Mouse (Mus musculus): ENCODE data around the gene Cops4. TPM values are rescaled to one million over a fixed set of nuclear protein-coding genes. Genes with fewer than 3 reads are reported as not detected.

Gene Cops4
- polyA plus RNA-seq, 1 experiment from 2014 or later: 170 TPM

DNA sequence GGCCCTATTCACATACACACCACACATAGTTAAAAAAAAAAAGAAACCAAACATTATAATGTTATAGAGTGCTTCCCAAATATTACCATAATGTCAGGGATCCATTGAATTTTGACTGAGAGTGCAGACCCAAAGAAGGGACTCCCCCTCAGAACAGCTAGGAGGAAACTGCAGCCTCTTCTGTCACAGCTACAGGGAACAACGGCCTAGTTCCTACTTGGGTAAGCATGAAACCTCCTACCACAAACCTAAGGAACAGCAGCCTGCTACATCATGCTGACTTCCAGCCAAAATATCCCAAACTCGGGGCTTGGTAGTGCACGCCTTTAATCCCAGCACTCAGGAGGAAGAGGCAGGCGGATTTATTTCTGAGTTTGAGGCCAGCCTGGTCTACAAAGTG is 31.2 kb downstream of the Cops4 start:
- Histone ChIP-seq H3K27ac (no peak overlapping the region), H3K4me2 (no peak overlapping the region), H3K27me3 (replicated peaks) (no peaks in the 10 kb centered on the region), H3K9ac (no peak overlapping the region), H3K4me3 (no peak overlapping the region), H3K4me1 (no peaks in the 10 kb centered on the region), H3K36me3 (replicated peaks) (peaks cover 36% of the 10 kb centered on the region), H3K9me3 (no peaks in the 10 kb centered on the region)
- ATAC-seq (replicated peaks): no peak
- 92% methylated on average over 4 of the region's 4 CpGs for WGBS

DNA sequence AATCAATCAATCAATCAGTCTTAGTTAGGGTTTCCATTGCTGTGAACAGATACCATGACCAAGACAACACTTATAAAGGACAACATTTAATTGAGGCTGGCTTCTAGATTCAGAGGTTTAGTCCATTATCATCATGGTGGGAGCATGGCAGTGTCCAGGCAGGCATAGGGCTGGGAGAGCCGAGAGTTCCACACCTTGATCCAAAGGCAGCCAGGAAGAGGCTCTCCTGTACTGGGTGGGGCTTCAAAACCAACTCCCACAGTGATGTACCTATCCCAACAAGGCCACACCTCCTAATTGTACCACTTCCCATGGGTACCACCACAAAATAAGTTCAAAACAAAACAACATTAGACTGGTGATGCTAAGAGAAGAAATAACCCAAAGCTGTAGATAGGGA is 32.0 kb downstream of the Cops4 start:
- Histone ChIP-seq H3K27ac (no peak overlapping the region), H3K27me3 (replicated peaks) (no peaks in the 10 kb centered on the region), H3K4me2 (no peak overlapping the region), H3K36me3 (replicated peaks) (peaks cover 28% of the 10 kb centered on the region), H3K4me3 (no peak overlapping the region), H3K4me1 (no peaks in the 10 kb centered on the region), H3K9ac (no peak overlapping the region), H3K9me3 (no peaks in the 10 kb centered on the region)
- 100% methylated on average over 1 of the region's 1 CpGs for WGBS
- no peak for ATAC-seq (replicated peaks)

- ATAC-seq (replicated peaks): no peak
- Histone ChIP-seq H3K4me3 (no peak overlapping the region), H3K9ac (no peak overlapping the region), H3K4me2 (no peak overlapping the region), H3K27ac (no peak overlapping the region), H3K9me3 (no peaks in the 10 kb centered on the region), H3K27me3 (replicated peaks) (no peaks in the 10 kb centered on the region), H3K36me3 (replicated peaks) (peaks cover 22% of the 10 kb centered on the region; the same call in 1 of the 2 replicates), H3K4me1 (no peaks in the 10 kb centered on the region)
- WGBS: 64% methylated on average over 2 of the region's 2 CpGs
Observed at GRCm38 (mm10) chr5:100551952-100552351, 33.8 kb downstream of the Cops4 start.

- 57% methylated on average over 8 of the region's 8 CpGs for WGBS
- Histone ChIP-seq H3K36me3 (replicated peaks) (peaks cover 15% of the 10 kb centered on the region; the same call in 1 of the 2 replicates), H3K9ac (no peak overlapping the region), H3K9me3 (no peaks in the 10 kb centered on the region), H3K27me3 (replicated peaks) (no peaks in the 10 kb centered on the region), H3K4me1 (no peaks in the 10 kb centered on the region), H3K27ac (no peak overlapping the region), H3K4me2 (no peak overlapping the region), H3K4me3 (no peak overlapping the region)
- ATAC-seq (replicated peaks): no peak
Observed at GRCm38 (mm10) chr5:100553426-100553825, 35.3 kb downstream of the Cops4 start.

DNA sequence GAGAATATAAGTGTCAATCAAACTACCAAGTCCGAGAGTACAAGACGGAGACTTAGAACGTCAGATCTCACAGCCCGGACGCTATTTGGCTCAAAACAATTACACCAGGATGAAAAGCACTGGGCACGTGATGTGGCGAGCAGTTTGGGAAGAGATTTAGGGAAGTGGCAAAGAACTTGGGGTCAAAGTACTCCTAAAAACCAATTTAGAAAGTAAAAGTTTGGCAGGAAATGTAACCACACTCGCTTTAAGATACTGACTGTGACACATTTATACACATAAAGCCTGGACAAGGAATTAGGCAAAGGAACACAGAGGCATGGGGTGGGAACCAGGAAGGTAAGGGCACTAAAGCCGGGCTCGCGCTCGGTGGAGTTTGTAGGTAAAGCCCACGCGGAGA is 38.9 kb downstream of the Cops4 start:
- no peak overlapping the region for H3K27ac ChIP-seq
- H3K4me2 ChIP-seq: no peak overlapping the region
- 87% methylated on average over 14 of the region's 14 CpGs for WGBS
- no peaks in the 10 kb centered on the region for H3K36me3 ChIP-seq (replicated peaks)
- no peak overlapping the region for H3K4me3 ChIP-seq
- H3K4me1 ChIP-seq: no peaks in the 10 kb centered on the region
- no peaks in the 10 kb centered on the region for H3K9me3 ChIP-seq
- no peak for ATAC-seq (replicated peaks)
- no peaks in the 10 kb centered on the region for H3K27me3 ChIP-seq (replicated peaks)
- no peak overlapping the region for H3K9ac ChIP-seq

- no peaks in the 10 kb centered on the region for H3K4me1 ChIP-seq
- no peaks in the 10 kb centered on the region for H3K9me3 ChIP-seq
- H3K27me3 ChIP-seq (replicated peaks): no peaks in the 10 kb centered on the region
- H3K4me3 ChIP-seq: no peak overlapping the region
- H3K9ac ChIP-seq: no peak overlapping the region
- no peak overlapping the region for H3K4me2 ChIP-seq
- WGBS: 74% methylated on average over 9 of the region's 9 CpGs
- H3K27ac ChIP-seq: no peak overlapping the region
- no peaks in the 10 kb centered on the region for H3K36me3 ChIP-seq (replicated peaks)
- ATAC-seq (replicated peaks): no peak
Observed at GRCm38 (mm10) chr5:100557537-100557936, 39.4 kb downstream of the Cops4 start.

DNA sequence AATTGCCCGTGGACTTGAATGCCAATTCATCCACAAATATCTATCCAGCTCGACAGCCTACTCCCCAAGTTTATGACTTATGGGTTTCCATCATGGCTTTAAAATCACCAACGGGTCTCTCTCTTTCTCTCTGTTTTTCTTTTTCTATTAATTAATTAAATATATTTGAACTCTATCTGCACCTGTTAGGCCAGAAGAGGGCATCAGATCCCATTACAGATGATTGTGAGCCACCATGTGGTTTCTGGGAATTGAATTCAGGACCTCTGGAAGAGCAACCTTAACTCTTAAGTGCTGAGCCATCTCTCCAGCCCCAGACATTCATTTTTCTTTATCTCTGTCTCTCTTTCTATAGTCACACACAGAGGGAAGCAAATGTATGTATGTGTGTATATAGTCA is 40.7 kb downstream of the Cops4 start:
- 83% methylated on average over 3 of the region's 3 CpGs for WGBS
- H3K9ac ChIP-seq: no peak overlapping the region
- no peak for ATAC-seq (replicated peaks)

GRCm38 (mm10) chr5:100559357-100559756 is 41.2 kb downstream of the Cops4 start:
- H3K4me2 ChIP-seq: no peak overlapping the region
- no peak overlapping the region for H3K4me3 ChIP-seq
- no peaks in the 10 kb centered on the region for H3K9me3 ChIP-seq
- 96% methylated on average over 7 of the region's 7 CpGs for WGBS
- H3K36me3 ChIP-seq (replicated peaks): no peaks in the 10 kb centered on the region
- no peak overlapping the region for H3K9ac ChIP-seq
- H3K4me1 ChIP-seq: no peaks in the 10 kb centered on the region
- H3K27ac ChIP-seq: no peak overlapping the region
- no peak for ATAC-seq (replicated peaks)
- no peaks in the 10 kb centered on the region for H3K27me3 ChIP-seq (replicated peaks)

More for the DNA sequence above, 40.7 kb downstream of the Cops4 start:
- no peaks in the 10 kb centered on the region for H3K27me3 ChIP-seq (replicated peaks)
- H3K4me2 ChIP-seq: no peak overlapping the region
- no peaks in the 10 kb centered on the region for H3K4me1 ChIP-seq
- H3K27ac ChIP-seq: no peak overlapping the region
- no peaks in the 10 kb centered on the region for H3K36me3 ChIP-seq (replicated peaks)
- no peak overlapping the region for H3K4me3 ChIP-seq
- no peaks in the 10 kb centered on the region for H3K9me3 ChIP-seq

- Histone ChIP-seq H3K36me3 (replicated peaks) (no peaks in the 10 kb centered on the region), H3K9ac (no peak overlapping the region), H3K4me3 (no peak overlapping the region), H3K27me3 (replicated peaks) (no peaks in the 10 kb centered on the region), H3K4me1 (no peaks in the 10 kb centered on the region), H3K4me2 (no peak overlapping the region), H3K9me3 (no peaks in the 10 kb centered on the region), H3K27ac (no peak overlapping the region)
- no peak for ATAC-seq (replicated peaks)
- WGBS: 86% methylated on average over 9 of the region's 9 CpGs
Observed at GRCm38 (mm10) chr5:100562702-100563101, 44.6 kb downstream of the Cops4 start.

- Histone ChIP-seq H3K9me3 (no peaks in the 10 kb centered on the region), H3K4me1 (no peaks in the 10 kb centered on the region), H3K27ac (no peak overlapping the region), H3K4me3 (no peak overlapping the region), H3K4me2 (no peak overlapping the region), H3K36me3 (replicated peaks) (no peaks in the 10 kb centered on the region), H3K27me3 (replicated peaks) (no peaks in the 10 kb centered on the region), H3K9ac (no peak overlapping the region)
- no peak for ATAC-seq (replicated peaks)
- WGBS: 77% methylated on average over 2 of the region's 2 CpGs
Observed at GRCm38 (mm10) chr5:100566798-100567197, 48.7 kb downstream of the Cops4 start.

DNA sequence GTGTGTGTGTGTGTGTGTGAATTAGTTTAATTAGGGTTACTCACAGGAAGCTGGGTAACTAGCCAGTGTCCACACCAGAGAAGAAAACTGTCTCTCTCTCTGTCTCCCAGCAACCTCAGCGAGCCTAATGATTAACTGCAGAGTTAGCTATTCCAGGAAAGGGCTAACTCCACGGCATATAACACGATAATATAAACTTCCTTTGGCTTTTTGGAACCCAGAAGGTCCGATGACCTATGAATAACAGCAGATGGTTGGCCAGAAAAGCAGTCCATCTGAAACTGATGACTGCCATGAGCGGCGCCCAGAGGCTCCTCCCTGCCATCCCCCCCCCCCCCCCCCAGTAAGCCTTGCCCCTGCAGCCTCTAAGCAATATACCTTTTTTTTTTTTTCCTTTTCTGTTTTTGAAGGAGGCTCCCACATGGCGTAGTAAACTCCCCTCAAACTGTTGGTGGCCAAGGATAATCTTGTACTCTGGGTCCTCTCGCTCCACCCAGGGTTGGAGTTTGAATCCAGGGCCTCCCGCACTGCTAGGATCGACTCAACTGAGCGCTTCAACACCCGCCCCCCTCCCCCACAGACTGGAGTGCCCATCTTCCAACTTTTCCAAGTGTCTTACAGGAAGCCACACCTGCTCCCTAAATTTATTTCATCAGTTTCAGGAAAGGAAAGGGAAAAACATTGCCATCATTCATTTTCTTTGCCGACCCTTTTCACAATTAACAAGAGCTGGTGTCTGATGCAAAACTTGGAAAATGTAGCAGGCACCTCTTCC is 49.3 kb downstream of the Cops4 start:
- no peak for ATAC-seq (replicated peaks)
- no peaks in the 10 kb centered on the region for H3K4me1 ChIP-seq
- H3K36me3 ChIP-seq (replicated peaks): no peaks in the 10 kb centered on the region
- no peak overlapping the region for H3K27ac ChIP-seq
- 88% methylated on average over 13 of the region's 13 CpGs for WGBS
- H3K4me2 ChIP-seq: no peak overlapping the region
- H3K9me3 ChIP-seq: no peaks in the 10 kb centered on the region
- no peaks in the 10 kb centered on the region for H3K27me3 ChIP-seq (replicated peaks)
- no peak overlapping the region for H3K9ac ChIP-seq
- H3K4me3 ChIP-seq: no peak overlapping the region

DNA sequence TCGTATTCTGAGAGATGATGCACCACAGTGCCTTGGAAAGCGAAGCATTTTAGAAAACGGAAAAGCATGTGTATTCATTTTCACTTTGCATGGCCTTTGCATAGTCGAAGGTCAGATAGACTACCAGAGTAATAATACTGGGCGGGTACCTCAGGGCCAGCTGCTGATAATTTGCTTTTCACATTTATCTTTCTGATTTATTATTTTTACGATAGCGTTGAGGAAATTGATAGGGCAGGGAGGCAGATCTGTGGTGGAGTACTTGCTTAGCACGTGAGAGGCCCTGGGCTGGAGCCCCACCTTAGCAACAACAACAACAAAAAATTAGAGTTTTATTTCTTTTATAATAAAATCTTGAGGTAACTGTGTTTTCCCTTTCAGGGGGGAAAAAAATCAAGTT is 50.1 kb downstream of the Cops4 start:
- no peak for ATAC-seq (replicated peaks)
- H3K9me3 ChIP-seq: no peaks in the 10 kb centered on the region
- no peaks in the 10 kb centered on the region for H3K4me1 ChIP-seq
- no peak overlapping the region for H3K27ac ChIP-seq
- H3K4me2 ChIP-seq: no peak overlapping the region
- no peak overlapping the region for H3K4me3 ChIP-seq
- no peaks in the 10 kb centered on the region for H3K36me3 ChIP-seq (replicated peaks)
- WGBS: 91% methylated on average over 8 of the region's 8 CpGs
- no peaks in the 10 kb centered on the region for H3K27me3 ChIP-seq (replicated peaks)
- H3K9ac ChIP-seq: no peak overlapping the region

- no peak overlapping the region for H3K27ac ChIP-seq
- H3K27me3 ChIP-seq (replicated peaks): no peaks in the 10 kb centered on the region
- H3K9ac ChIP-seq: no peak overlapping the region
- H3K36me3 ChIP-seq (replicated peaks): no peaks in the 10 kb centered on the region
- H3K9me3 ChIP-seq: no peaks in the 10 kb centered on the region
- no peaks in the 10 kb centered on the region for H3K4me1 ChIP-seq
- ATAC-seq (replicated peaks): no peak
- WGBS: 90% methylated on average over 3 of the region's 3 CpGs
- no peak overlapping the region for H3K4me2 ChIP-seq
- H3K4me3 ChIP-seq: no peak overlapping the region
Observed at GRCm38 (mm10) chr5:100568802-100569201, 50.7 kb downstream of the Cops4 start.
